Mouse (Mus musculus) ES-Bruce4 (cell line): ENCODE measurements around the gene Scamp2.

ENCODE experiments used
- CTCF ChIP-seq: IDR thresholded peaks from one replicate; pipeline ENCODE4 v1.8.1; 2011; ENCODE audit warnings: low read depth, low read length
- EP300 ChIP-seq: IDR thresholded peaks from 2 replicates; pipeline ENCODE4 v1.6.1; 2011; ENCODE audit warnings: low read depth, low read length; ENCODE audit not compliant: insufficient read depth
- POLR2A ChIP-seq: IDR thresholded peaks from one replicate; pipeline ENCODE4 v1.8.1; 2011; ENCODE audit warnings: low read length; ENCODE audit not compliant: insufficient read depth

GRCm38 (mm10) chr9:57549186-57549585 lies 11.6 kb upstream of the Scamp2 start:
- TF ChIP-seq POLR2A (no peak), EP300 (no peak), CTCF (no peak)
